Mouse (Mus musculus): ENCODE results near the gene Ptpn23. TPM values are rescaled to one million over a fixed set of nuclear protein-coding genes. Genes with fewer than 3 reads are reported as not detected.

Ptpn23 gene
- 51.8 and 106 TPM in 2 replicates for polyA plus RNA-seq (2012; ENCODE audit: low replicate concordance)

GRCm38 (mm10) chr9:110408099-110408773, at the start of gene Ptpn23:
Ptpn23 (minus strand) TSS chr9:110408213.

GRCm38 (mm10) chr9:110419511-110420112, 11.6 kb upstream of the Ptpn23 start, which contains the start of gene Ngp:
Ngp (plus strand) TSS chr9:110419747.

Other genes starting within 250 kb of the Ptpn23 start
- 0.15 and 0.32 TPM in 2 replicates for gene Cspg5, start 164.4 kb downstream of the Ptpn23 start, polyA plus RNA-seq (2012; ENCODE audit: low replicate concordance)
- gene Elp6, start 103.0 kb downstream of the Ptpn23 start, polyA plus RNA-seq (2012; ENCODE audit: low replicate concordance): 4.1 and 9.2 TPM in 2 replicates
- 108 and 188 TPM in 2 replicates for gene Scap, start 74.9 kb downstream of the Ptpn23 start, polyA plus RNA-seq (2012; ENCODE audit: low replicate concordance)
- gene Ngp, start 11.5 kb upstream of the Ptpn23 start, polyA plus RNA-seq (2012; ENCODE audit: low replicate concordance): 8.2 and 8.4 TPM in 2 replicates
- gene Klhl18, start 68.5 kb upstream of the Ptpn23 start, polyA plus RNA-seq (2012; ENCODE audit: low replicate concordance): 4.1 and 7.2 TPM in 2 replicates
- not detected in 2 replicates for gene Kif9, start 68.7 kb upstream of the Ptpn23 start, polyA plus RNA-seq (2012; ENCODE audit: low replicate concordance)
- gene Setd2, start 124.4 kb upstream of the Ptpn23 start, polyA plus RNA-seq (2012; ENCODE audit: low replicate concordance): 6.9 and 41.8 TPM in 2 replicates
- gene Nradd, start 216.2 kb upstream of the Ptpn23 start, polyA plus RNA-seq (2012; ENCODE audit: low replicate concordance): 1.2 and 2.9 TPM in 2 replicates
- 17.0 and 27.8 TPM in 2 replicates for gene Nbeal2, start 245.9 kb upstream of the Ptpn23 start, polyA plus RNA-seq (2012; ENCODE audit: low replicate concordance)
- gene Ccdc12, start 248.3 kb upstream of the Ptpn23 start, polyA plus RNA-seq (2012; ENCODE audit: low replicate concordance): 52.5 and 111 TPM in 2 replicates